Mouse (Mus musculus): ENCODE data around the gene Vars.
"Not testable (repeated sequence)": the region's sequence is repeated elsewhere in the genome, so short reads cannot be mapped to it uniquely, and the experiment has no call there.

- TF ChIP-seq POLR2A (IDR thresholded peaks at IDR 0.05; ENCODE audit: control insufficient read depth, low read depth, low read length); CTCF (IDR thresholded peaks at IDR 0.05; ENCODE audit: control insufficient read depth, insufficient read depth, insufficient replicate concordance, low read depth, low read length): not testable (repeated sequence)
Measured at GRCm38 (mm10) chr17:34970850-34971249, 29.9 kb upstream of the Vars start.
